Mouse (Mus musculus) limb, embryonic 13.5 days (tissue): ENCODE results near the gene Slc29a4. TPM values are rescaled to one million over a fixed set of nuclear protein-coding genes. Genes with fewer than 3 reads are reported as not detected.

ENCODE experiments used
- ATAC-seq: fragments of 200-750 bp; cut with Nextera tagmentation; 2 replicates; pipeline ENCODE4 v1.8.0; 2017; ENCODE audit warnings: low read depth, moderate number of reproducible peaks, moderate TSS enrichment; ENCODE audit not compliant: low FRiP score
- H3K27ac ChIP-seq: fragments of 300-500 bp; sonication (generic); 2 replicates; pipeline ENCODE4 v1.5.1; 2015; ENCODE audit warnings: inconsistent platforms, mild to moderate bottlenecking, moderate library complexity
- H3K27me3 ChIP-seq: fragments of 300-500 bp; sonication (generic); 2 replicates; pipeline ENCODE4 v1.6.1; 2015; ENCODE audit warnings: mild to moderate bottlenecking, inconsistent platforms
- H3K36me3 ChIP-seq: fragments of 300-500 bp; sonication (generic); 2 replicates; pipeline ENCODE4 v1.6.1; 2015; ENCODE audit warnings: inconsistent platforms, mild to moderate bottlenecking, moderate library complexity
- H3K4me1 ChIP-seq: fragments of 300-500 bp; sonication (generic); 2 replicates; pipeline ENCODE4 v1.6.1; 2015; ENCODE audit warnings: inconsistent platforms
- H3K4me2 ChIP-seq: fragments of 300-500 bp; sonication (generic); replicated peaks from 2 replicates; pipeline ENCODE4 v1.6.1; 2015; ENCODE audit warnings: inconsistent platforms, mild to moderate bottlenecking, moderate library complexity
- H3K4me3 ChIP-seq: fragments of 300-500 bp; sonication (generic); 2 replicates; pipeline ENCODE4 v1.5.1; 2015; ENCODE audit warnings: moderate library complexity, mild to moderate bottlenecking, inconsistent platforms
- H3K9ac ChIP-seq: fragments of 300-500 bp; sonication (generic); 2 replicates; pipeline ENCODE4 v1.6.1; 2015; ENCODE audit warnings: mild to moderate bottlenecking, inconsistent platforms
- H3K9me3 ChIP-seq: fragments of 300-500 bp; sonication (generic); 2 replicates; pipeline ENCODE4 v1.6.1; 2016; ENCODE audit warnings: inconsistent platforms
- WGBS: fragments of 180-500 bp; shearing (Covaris S2); methylation state at CpG from one replicate; pipeline ENCODE4 v1.1.7; 2015; 5-methylcytosine and 5-hydroxymethylcytosine counted together
- polyA plus RNA-seq: library from polyadenylated mRNA; unstranded; fragments of >200 nt; fragmentation: Nextera tagmentation; extraction: Ambion mirVana; gene quantifications from 2 replicates; pipeline ENCODE4 v1.2.1, GENCODE M21; 2015

Gene Slc29a4
- polyA plus RNA-seq, 1 experiment from 2014 or later, result 9.0 TPM

- no peak for ATAC-seq
- Histone ChIP-seq H3K4me3 (no peak overlapping the region), H3K27ac (no peak overlapping the region), H3K4me2 (no peak overlapping the region), H3K4me1 (no peaks in the 10 kb centered on the region), H3K9ac (no peak overlapping the region), H3K9me3 (no peaks in the 10 kb centered on the region), H3K27me3 (no peaks in the 10 kb centered on the region), H3K36me3 (peaks cover 100% of the 10 kb centered on the region)
- 91% methylated on average over 8 of the region's 8 CpGs for WGBS
Observed at GRCm38 (mm10) chr5:142759786-142760185, 67.5 kb downstream of the Slc29a4 start.

- H3K27ac ChIP-seq, result no peak overlapping the region
- no peak for ATAC-seq
- H3K4me3 ChIP-seq, result no peak overlapping the region
- H3K36me3 ChIP-seq, result peaks cover 100% of the 10 kb centered on the region
- H3K4me1 ChIP-seq, result no peaks in the 10 kb centered on the region
- no peak overlapping the region for H3K4me2 ChIP-seq
- H3K9ac ChIP-seq, result no peak overlapping the region
- 94% methylated on average over 16 of the region's 16 CpGs for WGBS
- no peaks in the 10 kb centered on the region for H3K9me3 ChIP-seq
- H3K27me3 ChIP-seq, result no peaks in the 10 kb centered on the region
Observed at GRCm38 (mm10) chr5:142761326-142761983, 69.1 kb downstream of the Slc29a4 start.

- WGBS, result 91% methylated on average over 21 of the region's 21 CpGs
Observed at GRCm38 (mm10) chr5:142762082-142762807, 69.9 kb downstream of the Slc29a4 start.

GRCm38 (mm10) chr5:142764306-142764705 is 72.0 kb downstream of the Slc29a4 start:
- H3K27me3 ChIP-seq, result no peaks in the 10 kb centered on the region
- H3K4me3 ChIP-seq, result no peak overlapping the region
- H3K4me1 ChIP-seq, result peaks cover 9% of the 10 kb centered on the region
- H3K4me2 ChIP-seq, result no peak overlapping the region
- no peaks in the 10 kb centered on the region for H3K9me3 ChIP-seq
- H3K27ac ChIP-seq, result no peak overlapping the region
- no peak overlapping the region for H3K9ac ChIP-seq
- peaks cover 96% of the 10 kb centered on the region for H3K36me3 ChIP-seq
- WGBS, result 55% methylated on average over 10 of the region's 11 CpGs
- ATAC-seq, result no peak; the same call in 1 of the 2 replicates

More at GRCm38 (mm10) chr5:142762082-142762807, 69.9 kb downstream of the Slc29a4 start:
- H3K36me3 ChIP-seq, result peaks cover 100% of the 10 kb centered on the region
- H3K4me3 ChIP-seq, result no peak overlapping the region
- no peak overlapping the region for H3K9ac ChIP-seq
- H3K4me2 ChIP-seq, result no peak overlapping the region
- H3K9me3 ChIP-seq, result no peaks in the 10 kb centered on the region
- no peaks in the 10 kb centered on the region for H3K27me3 ChIP-seq
- H3K4me1 ChIP-seq, result no peaks in the 10 kb centered on the region; the same call in 1 of the 2 replicates
- no peak for ATAC-seq
- no peak overlapping the region for H3K27ac ChIP-seq

GRCm38 (mm10) chr5:142764889-142765288 is 72.6 kb downstream of the Slc29a4 start:
- Histone ChIP-seq H3K9ac (no peak overlapping the region), H3K4me2 (no peak overlapping the region), H3K9me3 (no peaks in the 10 kb centered on the region), H3K4me1 (peaks cover 15% of the 10 kb centered on the region), H3K36me3 (peaks cover 96% of the 10 kb centered on the region), H3K27ac (no peak overlapping the region), H3K27me3 (no peaks in the 10 kb centered on the region), H3K4me3 (no peak overlapping the region)
- 87% methylated on average over 15 of the region's 15 CpGs for WGBS
- ATAC-seq, result no peak

GRCm38 (mm10) chr5:142766708-142767107 is 74.4 kb downstream of the Slc29a4 start:
- Histone ChIP-seq H3K27ac (peak overlapping the region; percentile 11; the same call in 1 of the 2 replicates), H3K9ac (no peak overlapping the region), H3K9me3 (no peaks in the 10 kb centered on the region), H3K36me3 (peaks cover 96% of the 10 kb centered on the region), H3K4me1 (peaks cover 28% of the 10 kb centered on the region), H3K4me2 (no peak overlapping the region), H3K27me3 (no peaks in the 10 kb centered on the region), H3K4me3 (no peak overlapping the region)
- 82% methylated on average over 3 of the region's 3 CpGs for WGBS
- ATAC-seq, result no peak

GRCm38 (mm10) chr5:142767937-142768336 is 75.6 kb downstream of the Slc29a4 start:
- H3K36me3 ChIP-seq, result peaks cover 96% of the 10 kb centered on the region
- H3K9me3 ChIP-seq, result no peaks in the 10 kb centered on the region
- no peak overlapping the region for H3K4me3 ChIP-seq
- H3K4me2 ChIP-seq, result no peak overlapping the region
- 22% methylated on average over 7 of the region's 7 CpGs for WGBS
- H3K27ac ChIP-seq, result no peak overlapping the region
- no peak overlapping the region for H3K9ac ChIP-seq
- H3K27me3 ChIP-seq, result no peaks in the 10 kb centered on the region
- ATAC-seq, result no peak
- H3K4me1 ChIP-seq, result peaks cover 28% of the 10 kb centered on the region

DNA sequence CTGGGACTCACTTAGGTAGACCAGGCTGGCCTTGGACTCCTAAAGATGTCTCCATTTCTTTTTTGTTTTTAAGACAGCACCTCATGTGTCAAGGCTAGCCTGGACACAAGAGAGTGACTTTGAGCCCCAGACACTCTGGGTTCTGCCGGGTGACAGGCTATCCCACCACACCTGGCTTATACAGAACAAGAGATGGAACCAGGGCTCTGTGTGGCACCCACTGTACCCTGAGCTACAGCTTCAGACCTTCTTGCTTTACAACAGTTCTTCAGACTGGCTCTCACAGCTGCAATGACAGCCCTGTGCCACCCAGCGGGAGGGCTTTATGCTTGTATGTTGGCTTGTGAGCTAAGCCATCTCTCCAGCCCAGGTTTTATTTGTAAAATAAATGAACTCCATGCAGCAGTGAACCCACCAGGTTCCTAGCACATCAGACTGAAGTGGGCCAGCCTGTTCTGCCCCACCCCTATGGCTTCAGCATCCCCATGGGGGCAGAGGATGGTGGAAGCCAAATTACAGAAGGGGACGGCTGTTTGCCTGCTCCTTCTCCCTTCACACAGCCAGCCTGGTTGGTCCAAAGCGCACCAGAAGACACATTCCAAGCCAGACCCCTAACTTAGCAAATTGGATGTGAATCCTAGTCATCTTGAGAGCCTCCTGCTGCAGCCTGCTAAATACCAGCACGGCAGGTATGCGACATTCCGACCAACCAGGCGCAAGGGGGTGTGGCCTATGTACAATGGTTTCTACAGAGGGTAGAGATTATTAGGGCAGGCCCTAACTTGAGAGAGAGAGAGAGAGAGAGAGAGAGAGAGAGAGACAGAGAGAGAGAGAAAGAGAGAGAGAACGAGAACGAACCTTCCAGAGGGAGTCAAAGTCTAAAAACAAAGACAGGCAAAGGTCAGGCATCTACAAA is 76.3 kb downstream of the Slc29a4 start:
- Histone ChIP-seq H3K36me3 (peaks cover 96% of the 10 kb centered on the region), H3K9me3 (no peaks in the 10 kb centered on the region), H3K27ac (peak overlapping the region; percentile 79), H3K9ac (no peak overlapping the region), H3K4me3 (no peak overlapping the region), H3K27me3 (no peaks in the 10 kb centered on the region), H3K4me2 (no peak overlapping the region), H3K4me1 (peaks cover 28% of the 10 kb centered on the region)
- no peak for ATAC-seq
- WGBS, result 54% methylated on average over 10 of the region's 10 CpGs

GRCm38 (mm10) chr5:142769641-142770040 is 77.3 kb downstream of the Slc29a4 start:
- Histone ChIP-seq H3K27me3 (no peaks in the 10 kb centered on the region), H3K27ac (peak overlapping the region; percentile 48), H3K9me3 (no peaks in the 10 kb centered on the region), H3K4me1 (peaks cover 28% of the 10 kb centered on the region), H3K4me2 (no peak overlapping the region), H3K36me3 (peaks cover 96% of the 10 kb centered on the region), H3K4me3 (no peak overlapping the region), H3K9ac (no peak overlapping the region)
- ATAC-seq, result no peak
- WGBS, result 72% methylated on average over 5 of the region's 5 CpGs

DNA sequence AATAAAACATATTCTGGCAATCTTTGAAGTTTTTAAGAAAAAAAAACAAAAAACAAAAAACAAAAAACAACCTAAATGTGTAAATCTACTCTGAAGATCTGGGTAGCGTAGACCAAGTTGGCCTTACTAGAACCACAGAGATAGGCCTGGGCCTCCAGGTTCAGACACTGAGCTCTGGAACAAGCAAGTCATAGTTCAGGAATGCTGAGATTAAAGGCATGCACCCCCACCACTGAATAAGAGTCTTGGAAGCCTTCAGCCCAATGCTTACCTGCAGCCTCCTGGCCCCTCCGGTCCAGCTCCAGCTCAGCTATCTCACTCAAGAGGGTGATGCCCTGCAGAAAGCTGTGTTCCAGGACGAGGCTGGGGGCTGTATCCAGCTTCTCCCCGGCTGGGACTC is 78.7 kb downstream of the Slc29a4 start:
- Histone ChIP-seq H3K36me3 (peaks cover 96% of the 10 kb centered on the region), H3K9ac (no peak overlapping the region), H3K27ac (no peak overlapping the region), H3K4me2 (no peak overlapping the region), H3K4me1 (peaks cover 28% of the 10 kb centered on the region), H3K9me3 (no peaks in the 10 kb centered on the region), H3K4me3 (no peak overlapping the region), H3K27me3 (no peaks in the 10 kb centered on the region)
- WGBS, result 82% methylated on average over 4 of the region's 4 CpGs
- no peak for ATAC-seq

DNA sequence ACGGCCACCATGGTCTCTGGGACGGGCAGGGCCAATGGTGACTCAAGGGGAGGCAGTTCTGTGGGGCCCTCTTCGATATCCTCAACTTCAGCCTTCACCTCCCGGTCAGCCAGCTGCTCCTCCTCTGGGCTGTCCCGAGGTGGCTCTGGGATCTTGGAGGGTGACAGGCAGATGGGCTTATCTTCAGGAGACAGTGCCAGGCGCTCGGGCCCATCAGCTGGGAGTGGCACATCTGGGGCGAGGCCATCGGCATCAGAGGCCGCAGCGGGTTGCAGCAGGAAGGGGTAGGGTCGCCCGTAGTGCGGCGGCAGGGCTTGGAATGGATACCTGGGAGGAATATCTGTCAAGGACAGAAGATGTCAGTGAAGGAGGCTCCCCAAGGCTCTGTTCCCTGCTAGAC is 79.7 kb downstream of the Slc29a4 start:
- no peaks in the 10 kb centered on the region for H3K9me3 ChIP-seq
- WGBS, result 93% methylated on average over 15 of the region's 15 CpGs
- H3K4me1 ChIP-seq, result peaks cover 28% of the 10 kb centered on the region
- H3K4me2 ChIP-seq, result no peak overlapping the region
- ATAC-seq, result no peak
- no peaks in the 10 kb centered on the region for H3K27me3 ChIP-seq
- H3K4me3 ChIP-seq, result no peak overlapping the region
- peaks cover 96% of the 10 kb centered on the region for H3K36me3 ChIP-seq
- no peak overlapping the region for H3K9ac ChIP-seq
- no peak overlapping the region for H3K27ac ChIP-seq
